In genomic region chr2:90746538-90746865, GRCm38 (mm10) we compare ENCODE assay signal across 8 mouse cellular contexts. TPM values are rescaled to one million over a fixed set of nuclear protein-coding genes. Genes with fewer than 3 reads are reported as not detected.
DNase-seq lines count a peak whose midpoint lies in the region; ATAC-seq and TF ChIP-seq lines count a peak whose summit lies in the region.

No protein-coding gene starts in this region.

- no peaks in the 10 kb centered on the region for H3K9me3 ChIP-seq in forebrain, embryonic 16.5 days (ENCODE audit: control insufficient read depth, low read length)
- H3K9me3 ChIP-seq in neural tube, embryonic 14.5 days (ENCODE audit: control insufficient read depth, low read length): no peaks in the 10 kb centered on the region

- H3K36me3 ChIP-seq in forebrain, embryonic 16.5 days (ENCODE audit: control insufficient read depth, insufficient read depth): peaks cover 7% of the 10 kb centered on the region
- H3K36me3 ChIP-seq in neural tube, embryonic 14.5 days (ENCODE audit: control insufficient read depth, insufficient read depth, low read length): peaks cover 5% of the 10 kb centered on the region

- H3K4me3 ChIP-seq in layer of hippocampus, adult 2 months: peak overlapping the region; percentile 97
- H3K4me3 ChIP-seq in forebrain, embryonic 16.5 days (replicated peaks; ENCODE audit: low read length): peak overlapping the region; percentile 71
- peak overlapping the region; percentile 95 for H3K4me3 ChIP-seq in neural tube, embryonic 14.5 days (ENCODE audit: low read depth, low read length)

- ATAC-seq in forebrain, embryonic 16.5 days: no peak
- ATAC-seq in neural tube, embryonic 14.5 days (ENCODE audit: low read depth): no peak
- no peak for ATAC-seq in CD4-positive, CD25-positive, alpha-beta regulatory T cell, adult 4 months

- no peaks in the 10 kb centered on the region for H3K27me3 ChIP-seq in forebrain, embryonic 16.5 days (replicated peaks; ENCODE audit: control insufficient read depth, insufficient read depth, low read length)
- H3K27me3 ChIP-seq in neural tube, embryonic 14.5 days (ENCODE audit: control insufficient read depth, insufficient read depth, low read length): no peaks in the 10 kb centered on the region

- 15% methylated on average over 4 of the region's 4 CpGs for WGBS in forebrain, embryonic 16.5 days
- 16% methylated on average over 4 of the region's 4 CpGs for WGBS in neural tube, embryonic 14.5 days

- peak overlapping the region; percentile 76 for H3K9ac ChIP-seq in forebrain, embryonic 16.5 days (replicated peaks; ENCODE audit: low read depth, low read length)
- peak overlapping the region; percentile 95 for H3K9ac ChIP-seq in neural tube, embryonic 14.5 days (replicated peaks; ENCODE audit: low read depth, low read length)

- peak overlapping the region; percentile 50 for H3K4me2 ChIP-seq in forebrain, embryonic 16.5 days (ENCODE audit: low read length)
- peak overlapping the region; percentile 94 for H3K4me2 ChIP-seq in neural tube, embryonic 14.5 days (ENCODE audit: low read depth, low read length)

- peak overlapping the region; percentile 95 for H3K27ac ChIP-seq in layer of hippocampus, adult 2 months
- no peak overlapping the region for H3K27ac ChIP-seq in forebrain, embryonic 16.5 days (ENCODE audit: low read length)
- H3K27ac ChIP-seq in neural tube, embryonic 14.5 days (ENCODE audit: low read depth, low read length): peak overlapping the region; percentile 97; the same call in 1 of the 2 replicates

- H3K4me1 ChIP-seq in forebrain, embryonic 16.5 days (replicated peaks; ENCODE audit: control insufficient read depth, insufficient read depth, low read length): peaks cover 23% of the 10 kb centered on the region
- H3K4me1 ChIP-seq in neural tube, embryonic 14.5 days (ENCODE audit: control insufficient read depth, insufficient read depth, low read length): peaks cover 21% of the 10 kb centered on the region

- no peak for TF ChIP-seq CTCF in layer of hippocampus, adult 2 months (conservative IDR thresholded peaks at IDR 0.05)

- DNase-seq in layer of hippocampus, adult 2 months (ENCODE audit: low spot score in 2 of 2): no peak
- DNase-seq in layer of hippocampus, postnatal 25 days (ENCODE audit: extremely low spot score in 1 of 2, low spot score in 1 of 2): no peak
- DNase-seq in adrenal gland, postnatal 14 days: peak; percentile 35
- DNase-seq in kidney, postnatal 4 days: peak; percentile 34 to 39
- no peak for DNase-seq in layer of hippocampus, adult 18-20 months (ENCODE audit: low spot score in 2 of 2)

RNA-seq across cellular contexts. Expression of gene Fnbp4, which starts 1.3 kb away (rescaled TPM):
- total RNA-seq in layer of hippocampus, adult 2 months (2021): 10 to 100 TPM; 58.3 to 73.3 TPM
- total RNA-seq in layer of hippocampus, postnatal 25 days (2021): 10 to 100 TPM; 41.2 to 69.1 TPM
- 54.3 and 60.8 TPM in 2 replicates for total RNA-seq in adrenal gland, postnatal 14 days (2021)
- 105 and 129 TPM in 2 replicates for polyA plus RNA-seq in forebrain, embryonic 16.5 days (2015; fragmentation: Nextera tagmentation; extraction: Ambion mirVana)
- 110 and 128 TPM in 2 replicates for polyA plus RNA-seq in neural tube, embryonic 14.5 days (2014; fragmentation: Nextera tagmentation; extraction: Ambion mirVana)
- total RNA-seq in layer of hippocampus, adult 18-20 months (2021): 10 to 100 TPM; 46.9 to 51.0 TPM
- 100 to 1,000 TPM; 107 to 114 TPM for polyA plus RNA-seq in CD4-positive, CD25-positive, alpha-beta regulatory T cell, adult 4 months (2017; shearing (Covaris generic))

RNA-seq across cellular contexts. Expression of gene Agbl2, which starts 36.0 kb away (rescaled TPM):
- total RNA-seq in layer of hippocampus, adult 2 months (2021): 1 to 10 TPM; 1.0 to 1.3 TPM
- total RNA-seq in layer of hippocampus, postnatal 25 days (2021): under 1 TPM; 0.52 to 0.92 TPM
- total RNA-seq in adrenal gland, postnatal 14 days (2021): 0.98 and 1.5 TPM in 2 replicates
- polyA plus RNA-seq in forebrain, embryonic 16.5 days (2015; fragmentation: Nextera tagmentation; extraction: Ambion mirVana): 0.39 and 0.42 TPM in 2 replicates
- 0.11 and 0.31 TPM in 2 replicates for polyA plus RNA-seq in neural tube, embryonic 14.5 days (2014; fragmentation: Nextera tagmentation; extraction: Ambion mirVana)
- 1 to 10 TPM in 1 of 2 experiments, under 1 TPM in 1; 0.64 to 1.5 TPM for total RNA-seq in layer of hippocampus, adult 18-20 months (2021)
- not detected for polyA plus RNA-seq in CD4-positive, CD25-positive, alpha-beta regulatory T cell, adult 4 months (2017; shearing (Covaris generic))

Comparison
In these comparisons a context has a peak if more than half of its experiments do, and no peak if none do; other contexts are left out.
1. DNase-seq: peak in adrenal gland, postnatal 14 days (single experiment) and kidney, postnatal 4 days (2 of 2); none in layer of hippocampus, adult 2 months (0 of 2), layer of hippocampus, postnatal 25 days (0 of 2) and layer of hippocampus, adult 18-20 months (0 of 2).
2. Peak in every context shown above with its lines, with median percentiles within 50 percentile points of each other: H3K4me3 ChIP-seq.